Mouse (Mus musculus) thymus, postnatal 14 days (tissue): ENCODE results near the gene Cyp4f14.
A peak's percentile ranks its signal among the peaks of the same experiment; 100 is the strongest.

Experiments
- DNase-seq: peaks from one replicate; pipeline ENCODE4 v3.0.0; 2021

Gene Cyp4f14

DNA sequence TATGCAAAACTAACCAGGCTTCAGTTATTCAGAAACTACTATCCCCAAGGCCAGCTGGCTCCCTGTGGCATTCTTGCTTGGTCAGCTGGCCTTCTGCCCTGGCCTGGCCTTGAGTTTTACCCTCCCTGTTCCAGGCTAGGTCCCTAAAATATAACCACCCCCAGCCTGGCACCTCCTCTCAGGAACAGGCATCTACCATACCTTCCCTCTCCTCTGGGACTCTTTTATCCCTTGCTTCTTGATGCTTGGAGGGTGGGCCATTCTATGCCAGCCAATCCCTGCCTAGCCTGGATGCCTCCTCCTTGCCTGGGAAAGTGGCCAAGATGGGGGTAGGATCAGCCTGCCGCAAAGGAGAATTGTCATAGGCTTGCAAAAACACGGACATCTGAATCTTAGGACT is at the start of gene Cyp4f14:
Gene Cyp4f14, minus strand, starts transcription at position 212 of the 400 bp plus-strand sequence.
- DNase-seq: no peak

DNA sequence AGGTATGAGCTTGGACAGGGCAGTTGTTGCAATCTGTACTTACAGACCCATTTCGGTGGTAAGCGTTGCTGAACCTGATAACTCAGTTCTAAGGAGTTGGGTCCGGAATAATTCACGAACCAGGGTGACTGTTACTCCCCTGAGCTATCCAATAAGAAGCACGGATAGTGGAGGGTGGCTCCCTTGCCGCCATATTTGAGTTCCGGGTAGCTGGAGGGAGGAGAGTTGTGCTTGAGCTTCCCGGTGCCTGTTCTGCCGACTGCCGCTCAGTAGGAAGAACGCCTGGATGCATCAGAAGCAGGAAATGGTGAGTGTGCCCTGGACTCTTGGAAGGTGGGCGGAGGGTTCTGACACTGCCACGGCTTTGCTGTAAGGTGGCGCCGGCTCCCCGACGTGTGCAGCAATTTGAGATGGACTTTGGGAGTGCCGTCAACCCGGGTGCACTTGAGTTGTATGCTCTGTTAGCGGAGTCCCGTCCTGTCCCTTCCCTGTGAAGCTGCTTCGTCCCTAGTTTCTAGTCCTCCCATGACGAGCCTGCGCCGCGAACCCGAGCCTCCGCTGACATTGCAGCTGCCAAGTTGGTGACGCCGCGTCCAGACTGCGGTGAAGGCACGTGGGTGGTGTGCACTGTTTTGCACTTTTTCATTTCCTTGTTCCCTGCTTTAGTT is 48.6 kb upstream of the Cyp4f14 start, which contains the start of gene Zfp472:
Gene Zfp472, plus strand, starts transcription at position 192 of the 668 bp plus-strand sequence.
- DNase-seq: peak; percentile 91

DNA sequence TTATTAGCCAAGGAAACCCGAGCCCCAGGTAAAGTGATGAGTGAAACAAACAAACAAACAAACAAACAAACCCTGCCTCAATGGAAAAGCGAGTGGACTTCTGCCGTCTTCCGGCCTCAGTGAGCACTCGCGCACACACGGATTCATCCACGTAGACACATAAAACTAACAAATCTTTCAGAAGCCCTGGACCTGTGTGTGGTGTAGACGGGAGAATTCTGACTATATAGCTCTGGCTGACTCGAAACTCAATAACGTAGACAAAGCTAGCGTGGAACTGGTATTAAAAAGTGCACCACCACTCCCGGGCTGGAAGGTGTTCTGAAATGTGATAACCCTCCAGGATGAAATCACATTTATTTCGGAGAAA is 48.1 kb upstream of the Cyp4f14 start:
- no peak for DNase-seq

DNA sequence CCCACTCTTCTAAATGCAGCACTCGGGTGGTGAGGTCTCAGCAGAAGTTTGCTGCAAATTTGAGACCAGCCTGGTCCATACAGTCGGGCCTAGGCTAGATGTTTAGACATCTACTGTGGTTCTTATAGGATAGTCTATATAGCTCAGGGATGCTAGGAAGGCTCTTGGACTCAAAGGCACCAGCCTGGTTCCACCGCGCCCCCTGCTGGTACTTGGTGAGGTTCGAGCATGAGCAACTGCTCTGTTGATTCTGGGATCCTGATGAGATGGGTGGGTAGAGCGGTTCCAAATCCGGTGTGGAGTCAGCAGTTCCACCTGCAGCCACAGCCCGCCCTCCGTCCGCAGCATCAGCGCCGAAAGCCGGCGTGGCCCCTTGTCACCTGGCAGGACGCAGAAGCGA is 34.3 kb upstream of the Cyp4f14 start:
- peak; percentile 87 for DNase-seq

DNA sequence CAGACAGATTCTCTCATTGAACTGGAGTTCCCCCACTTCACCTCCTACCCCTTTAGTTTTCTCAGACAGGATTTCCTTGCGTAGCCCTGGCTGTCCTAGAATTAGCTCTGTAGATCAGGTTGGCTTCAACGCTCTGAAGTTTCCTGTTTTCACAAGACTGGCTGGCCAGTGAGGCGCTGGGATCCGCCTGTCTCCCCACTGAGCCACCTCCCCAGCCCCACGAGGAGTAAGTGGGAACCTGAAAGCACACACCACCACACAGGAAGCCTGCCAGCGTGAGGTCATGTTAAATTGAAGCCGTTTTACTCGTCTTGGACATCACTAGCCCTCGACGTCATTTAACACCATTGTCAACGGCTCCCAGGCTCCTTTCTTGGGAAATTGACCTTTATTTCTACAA is 33.9 kb upstream of the Cyp4f14 start:
- DNase-seq: no peak

DNA sequence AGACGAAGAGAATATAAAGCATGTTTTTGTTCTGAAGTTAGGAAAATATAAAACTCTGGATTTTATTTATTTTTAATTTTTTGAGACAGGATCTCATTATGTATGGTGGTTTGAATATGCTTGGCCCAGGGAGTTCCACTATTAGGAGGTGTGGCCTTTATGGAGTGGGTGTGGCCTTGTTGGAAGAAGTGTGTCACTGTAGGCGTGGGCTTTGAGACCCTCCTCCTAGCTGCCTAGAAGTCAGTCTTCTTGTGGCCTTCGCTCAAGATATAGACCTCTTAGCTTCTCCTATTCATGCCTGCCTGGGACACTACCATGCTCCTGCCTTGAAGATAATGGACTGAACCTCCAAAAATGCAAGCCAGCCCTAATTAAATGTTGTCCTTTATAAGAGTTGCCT is 33.0 kb upstream of the Cyp4f14 start:
- DNase-seq: no peak

DNA sequence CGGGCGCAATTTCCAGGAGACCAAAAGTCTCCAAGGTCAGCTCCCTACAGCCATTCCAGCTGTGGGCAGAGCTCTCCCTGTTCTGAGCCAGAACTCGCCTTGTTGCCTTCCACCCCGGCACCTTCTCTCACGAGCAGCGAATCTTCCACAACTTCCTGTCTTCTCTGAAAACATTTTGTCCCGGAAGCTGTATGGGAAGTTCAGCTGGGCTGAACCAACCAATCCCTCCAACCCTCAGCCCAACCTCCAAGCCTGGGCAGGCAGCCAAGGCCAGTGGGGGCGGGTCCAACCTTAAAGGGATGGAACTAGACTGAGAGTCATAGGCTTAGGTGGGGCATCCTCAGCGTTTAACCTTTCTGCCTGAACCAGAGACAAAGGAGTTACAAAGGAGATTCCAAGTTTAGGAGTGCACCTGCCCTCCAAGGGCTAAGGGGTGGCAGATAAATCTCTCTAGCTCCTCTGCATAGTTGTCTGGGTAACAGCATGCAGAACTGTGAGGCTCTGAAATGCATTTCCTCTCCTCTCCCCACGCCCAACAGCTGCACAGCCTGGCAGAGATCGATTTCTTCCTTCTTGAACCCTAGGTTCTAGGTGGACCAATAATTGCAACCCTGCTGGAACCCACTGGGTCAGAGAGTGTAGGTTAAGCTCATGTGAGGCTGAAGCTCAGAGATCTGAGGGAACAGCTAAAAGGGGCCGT is 30.2 kb upstream of the Cyp4f14 start, which contains the start of gene Cyp4f13:
Gene Cyp4f13, minus strand, starts transcription at position 188 of the 700 bp plus-strand sequence.
- DNase-seq: peak; percentile 94

DNA sequence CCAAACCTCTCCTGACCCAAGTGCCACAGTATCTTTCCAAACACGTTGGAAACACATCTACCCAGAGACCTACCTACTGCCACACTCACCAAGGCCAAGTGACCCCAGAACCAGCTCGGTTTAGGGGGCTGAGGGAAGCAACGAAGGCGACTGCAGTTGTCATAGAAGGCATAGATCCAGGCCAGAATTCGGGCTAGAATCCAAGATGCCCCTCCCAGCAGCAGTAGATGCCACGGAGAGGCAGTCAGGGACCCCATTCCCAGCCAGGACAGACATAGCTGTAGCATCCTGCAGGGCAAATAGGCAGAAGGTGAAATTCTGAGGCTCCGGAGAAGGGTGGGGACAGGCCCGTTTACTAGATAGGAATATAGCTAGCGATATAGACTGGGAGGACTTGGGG is 29.6 kb upstream of the Cyp4f14 start:
- peak; percentile 29 for DNase-seq

DNA sequence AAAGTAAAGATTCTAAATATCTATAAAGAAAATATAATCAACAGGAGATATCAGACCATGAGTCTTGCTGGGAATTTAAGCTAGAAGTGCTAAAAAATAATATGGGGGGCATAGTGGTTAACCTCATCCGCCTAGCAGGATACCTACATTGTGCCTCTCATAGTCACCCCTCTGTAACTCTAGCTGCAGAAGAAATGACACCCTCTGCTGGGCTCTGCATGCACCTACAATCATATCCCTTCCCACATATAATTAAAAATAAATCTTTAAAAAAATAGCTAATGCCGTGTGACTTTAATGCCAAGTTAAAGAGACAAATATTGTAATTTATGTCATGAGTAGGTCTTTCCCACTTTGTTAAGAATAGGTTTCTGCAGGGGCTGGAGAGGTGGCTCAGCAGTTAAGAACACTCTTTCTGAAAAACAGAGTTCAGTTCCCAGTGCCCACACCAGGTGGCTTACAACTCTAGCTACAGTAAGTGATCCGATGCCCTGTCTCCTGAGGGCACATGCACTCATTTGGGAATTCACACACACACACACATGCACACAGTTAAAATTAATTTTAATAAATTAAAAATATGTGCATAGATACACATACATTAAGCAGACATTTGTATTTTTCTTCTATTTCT is 27.4 kb upstream of the Cyp4f14 start:
- DNase-seq: no peak

DNA sequence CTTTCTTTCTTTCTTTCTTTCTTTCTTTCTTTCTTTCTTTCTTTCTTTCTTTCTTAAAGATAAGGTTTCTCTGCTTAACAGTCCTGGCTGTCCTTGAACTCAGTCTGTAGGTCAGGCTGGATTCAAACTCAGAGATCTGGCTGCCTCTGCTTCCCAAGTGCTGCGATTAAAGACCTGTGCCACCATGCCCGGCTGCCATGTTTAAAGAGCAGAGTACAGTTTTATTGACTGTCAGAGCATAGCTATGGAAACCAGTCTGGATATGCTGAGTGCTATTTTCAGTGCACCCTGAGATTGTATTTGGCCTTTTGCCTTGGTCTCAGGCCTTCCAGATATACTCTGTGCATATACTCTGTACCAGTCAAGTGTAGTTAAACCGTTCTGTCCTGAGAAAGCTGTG is 26.5 kb upstream of the Cyp4f14 start:
- no peak for DNase-seq

DNA sequence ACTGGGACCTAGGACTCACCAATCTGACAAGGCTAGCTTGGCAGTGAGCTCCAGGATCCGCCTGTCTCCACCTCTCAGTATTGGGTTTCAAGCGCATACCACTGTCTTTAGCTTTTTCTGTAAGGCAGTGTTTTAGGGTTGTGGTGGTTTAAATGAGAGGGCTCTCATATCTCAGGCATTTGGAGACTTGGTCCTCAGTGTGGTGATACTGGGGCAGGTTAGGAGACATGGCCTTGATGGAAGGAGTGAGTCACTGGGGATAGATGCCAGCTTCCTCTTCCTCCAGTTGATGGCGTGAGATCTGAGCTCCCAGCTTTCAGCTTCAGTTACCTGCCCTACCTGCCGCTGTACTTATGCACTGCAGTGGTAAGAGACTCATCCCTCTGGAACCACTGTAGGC is 22.7 kb upstream of the Cyp4f14 start:
- no peak for DNase-seq

DNA sequence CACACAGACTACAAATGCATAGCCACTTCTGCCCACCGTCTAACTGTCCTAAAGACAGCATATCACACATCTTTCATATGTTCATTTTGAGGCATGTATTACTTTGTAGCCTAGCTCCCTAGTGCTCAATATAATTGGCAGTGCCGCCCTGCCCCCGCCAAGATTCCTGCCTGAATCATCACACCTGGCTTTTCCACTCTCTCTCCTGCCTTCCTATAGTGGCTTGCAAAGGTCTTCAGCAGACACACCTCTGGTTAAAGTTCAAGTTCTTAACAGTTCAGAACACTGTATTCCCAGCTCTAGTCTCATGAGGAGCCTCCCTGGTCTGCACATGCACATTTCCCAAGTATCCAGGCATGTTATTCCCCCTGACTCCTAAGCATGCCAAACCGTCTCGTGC is 10.7 kb upstream of the Cyp4f14 start:
- DNase-seq: no peak

DNA sequence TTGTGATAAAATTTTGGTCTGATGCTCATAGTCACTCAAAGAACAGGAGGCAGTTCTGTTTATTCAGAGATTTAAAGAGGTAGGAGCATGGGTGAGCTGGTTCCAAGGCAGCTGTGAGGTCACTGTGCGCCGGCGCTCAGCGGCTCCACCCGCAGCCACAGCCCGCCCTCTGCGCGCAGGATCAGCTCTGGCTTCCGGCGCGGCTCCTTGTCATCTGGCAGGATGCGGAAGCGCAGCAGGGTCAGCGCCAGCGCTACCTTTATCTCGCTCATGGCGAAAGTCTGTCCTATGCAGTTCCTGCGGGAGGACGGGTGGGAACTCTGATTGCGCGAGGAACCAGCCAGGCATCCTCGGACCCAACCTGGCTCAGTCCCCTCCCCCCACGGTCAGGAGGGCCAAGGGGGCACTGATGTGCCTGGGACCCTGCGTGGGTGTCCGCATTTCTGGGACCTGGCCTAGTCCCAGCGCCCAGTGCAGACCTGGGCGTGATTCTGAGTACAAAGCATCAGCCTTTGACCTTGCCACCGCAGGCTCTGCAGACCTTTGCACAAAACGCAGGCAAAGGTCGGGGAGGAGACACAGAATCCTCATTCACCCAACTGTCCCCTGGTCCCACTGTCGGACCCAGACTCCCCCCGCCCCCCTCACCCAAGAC is 7.6 kb upstream of the Cyp4f14 start:
- peak; percentile 79 for DNase-seq

DNA sequence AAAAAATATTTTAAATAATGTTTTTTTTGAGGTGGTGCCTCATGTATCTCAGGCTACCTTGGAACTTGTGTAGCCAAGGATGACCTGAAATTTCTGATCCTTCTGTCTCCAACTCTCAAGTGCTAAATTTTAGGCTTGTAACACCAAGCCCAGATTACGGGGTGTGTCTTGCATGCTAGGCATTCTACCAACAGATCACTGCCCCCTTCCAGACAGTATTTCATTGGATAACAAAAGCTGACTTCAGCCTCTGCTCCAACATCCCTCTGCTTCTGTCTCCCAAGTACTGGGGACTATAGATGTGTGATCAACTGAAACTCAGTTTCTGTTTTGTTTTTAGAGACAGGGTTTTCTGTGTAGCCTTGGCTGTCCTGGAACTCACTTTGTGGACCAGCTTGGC is 6.5 kb upstream of the Cyp4f14 start:
- no peak for DNase-seq

DNA sequence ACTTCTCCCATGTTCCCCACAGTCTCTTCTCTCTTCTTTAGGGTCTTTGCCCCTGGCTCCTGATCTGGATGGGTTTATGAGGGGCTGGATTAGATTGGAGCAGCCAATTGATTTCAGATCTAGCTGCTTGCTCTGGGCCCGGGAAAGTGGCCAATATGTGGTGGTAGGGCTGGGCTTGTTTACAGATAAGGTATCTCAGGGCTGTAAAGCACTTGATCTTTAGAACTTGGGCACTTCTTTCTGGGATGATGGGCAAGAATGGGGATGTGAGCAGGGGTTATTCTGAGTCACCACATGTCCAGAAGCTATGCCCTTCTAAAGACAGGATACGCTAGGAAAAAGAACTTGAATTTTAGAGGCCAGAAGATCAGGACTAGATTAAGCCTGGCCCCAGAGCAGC is 2.0 kb upstream of the Cyp4f14 start:
- DNase-seq: no peak

DNA sequence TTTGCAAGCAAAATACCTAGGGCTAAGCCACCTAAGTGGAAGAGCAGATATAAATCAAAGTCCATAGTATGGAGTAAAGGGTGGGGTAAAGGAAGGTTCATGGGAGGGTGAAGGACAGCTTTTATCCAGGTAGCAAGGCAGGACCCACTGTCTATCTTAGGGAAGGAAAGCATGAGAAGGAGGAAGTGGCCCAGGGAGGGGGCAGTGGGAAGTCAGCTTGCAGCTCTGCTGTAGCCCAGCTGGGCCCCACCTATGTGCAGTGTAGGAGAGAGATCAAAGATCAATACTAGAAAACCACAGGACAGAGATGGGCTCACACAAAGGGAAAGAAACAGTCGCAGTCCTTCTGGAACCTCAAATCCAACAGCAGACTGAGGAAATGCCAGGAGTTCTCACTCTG is 1.1 kb downstream of the Cyp4f14 start:
- no peak for DNase-seq

DNA sequence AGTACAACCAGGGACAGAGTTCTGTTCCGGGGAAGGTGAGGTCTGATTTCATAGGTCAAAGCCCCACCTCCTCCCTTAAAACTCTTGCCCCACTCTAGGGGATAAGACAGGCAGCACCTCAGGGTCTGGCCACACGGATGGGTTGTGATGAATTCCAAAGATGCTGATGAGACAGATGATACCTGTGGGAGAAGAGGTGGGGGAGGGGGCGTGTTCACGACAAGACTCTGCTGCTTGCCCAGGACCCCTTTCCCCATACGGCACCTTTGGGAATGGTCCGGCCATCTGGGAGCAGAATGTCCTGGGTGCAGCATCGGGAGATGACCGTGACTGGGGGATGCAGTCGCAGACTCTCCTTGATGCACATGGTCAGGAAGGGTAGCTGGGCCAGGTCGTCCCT is 11.0 kb downstream of the Cyp4f14 start:
- DNase-seq: no peak

DNA sequence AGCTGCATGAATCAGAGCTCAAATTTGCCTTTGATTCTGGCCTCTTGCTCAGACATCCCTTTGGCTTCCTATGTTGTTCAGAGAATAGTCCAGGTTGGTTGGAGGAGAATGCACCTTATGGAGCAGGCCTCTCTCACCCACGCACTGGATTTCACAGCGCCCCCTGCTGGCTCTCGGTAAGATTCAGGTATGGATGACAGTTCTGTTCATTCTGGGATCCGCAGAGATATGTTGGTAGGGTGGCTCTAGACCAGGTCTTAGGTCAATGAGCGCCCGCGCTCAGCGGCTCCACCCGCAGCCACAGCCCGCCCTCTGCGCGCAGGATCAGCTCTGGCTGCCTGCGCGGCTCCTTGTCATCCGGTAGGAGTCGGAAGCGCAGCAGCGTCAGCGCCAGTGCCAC is 11.9 kb downstream of the Cyp4f14 start:
- peak; percentile 65 for DNase-seq

DNA sequence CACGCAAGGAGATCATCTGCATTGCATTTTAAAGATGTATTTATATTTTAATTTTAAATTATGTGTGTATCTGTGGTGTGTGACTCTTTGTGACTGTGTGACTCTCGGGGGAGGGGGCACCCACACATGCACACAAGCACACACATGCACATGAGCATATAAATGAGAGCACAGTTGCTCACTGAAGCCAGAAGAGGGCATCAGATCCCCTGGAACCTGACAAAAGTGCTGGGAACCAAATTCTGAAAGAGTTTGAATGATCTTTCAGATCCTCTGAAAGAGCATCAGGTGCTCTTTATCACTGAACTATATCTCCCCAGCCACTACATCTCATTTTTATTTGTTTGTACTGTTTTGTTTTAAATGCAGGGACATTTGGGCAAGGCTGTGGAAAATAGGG is 12.7 kb downstream of the Cyp4f14 start:
- DNase-seq: peak; percentile 30

DNA sequence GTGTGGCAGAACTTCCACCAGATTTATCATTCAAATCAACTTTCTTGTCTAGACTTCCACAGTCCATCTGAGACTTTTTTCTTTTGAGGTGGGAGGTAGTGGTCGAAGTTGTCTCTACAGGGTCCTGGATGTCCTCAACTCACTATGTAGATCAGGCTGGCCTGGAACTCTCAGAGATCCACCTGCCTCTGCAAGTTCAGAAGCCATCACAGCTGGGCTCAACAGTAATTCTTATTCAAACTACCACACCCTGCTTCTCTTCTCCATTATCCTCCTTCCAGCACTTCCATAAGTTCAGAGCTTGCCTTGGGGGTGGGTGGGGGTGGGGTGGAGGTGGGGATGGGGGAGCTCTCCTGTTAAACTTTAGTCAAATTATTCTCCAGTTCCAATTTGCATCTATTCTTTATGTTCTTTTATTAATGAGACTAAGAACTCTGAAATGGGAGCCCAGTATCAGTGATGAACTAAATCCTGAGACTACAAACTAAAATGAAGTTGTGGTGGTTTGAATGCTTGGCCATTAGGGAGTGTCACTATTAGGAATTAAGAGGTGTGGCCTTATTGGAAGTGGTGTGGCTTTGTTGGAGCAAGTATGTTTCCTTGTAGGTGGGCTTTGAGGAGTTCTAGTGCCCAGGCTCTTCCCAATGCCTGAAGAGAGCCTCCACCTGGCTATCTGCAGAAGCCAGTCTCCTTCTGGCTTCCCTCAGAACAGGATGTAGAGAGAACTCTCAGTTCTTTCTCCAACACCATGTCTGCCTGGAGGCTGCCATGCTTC is 15.2 kb downstream of the Cyp4f14 start:
- no peak for DNase-seq

DNA sequence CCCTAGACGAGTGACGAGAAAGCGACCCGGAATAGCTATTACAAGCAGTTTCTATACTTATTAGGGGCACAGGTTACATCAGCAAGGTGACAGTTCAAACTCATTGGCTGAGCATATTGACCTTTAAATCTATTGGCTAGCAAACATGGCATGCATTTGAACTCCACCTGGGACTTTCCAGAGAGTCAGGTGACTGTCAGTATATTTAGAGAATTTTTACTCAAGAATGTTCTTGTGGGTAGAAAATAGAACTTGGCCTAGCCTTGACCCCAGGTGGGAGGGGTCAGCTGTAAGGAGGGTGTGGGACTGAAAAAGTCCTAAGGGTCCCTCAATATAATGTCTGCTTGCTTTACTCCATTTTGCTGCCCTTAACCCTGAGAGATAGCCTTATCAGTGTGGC is 21.7 kb downstream of the Cyp4f14 start:
- no peak for DNase-seq

DNA sequence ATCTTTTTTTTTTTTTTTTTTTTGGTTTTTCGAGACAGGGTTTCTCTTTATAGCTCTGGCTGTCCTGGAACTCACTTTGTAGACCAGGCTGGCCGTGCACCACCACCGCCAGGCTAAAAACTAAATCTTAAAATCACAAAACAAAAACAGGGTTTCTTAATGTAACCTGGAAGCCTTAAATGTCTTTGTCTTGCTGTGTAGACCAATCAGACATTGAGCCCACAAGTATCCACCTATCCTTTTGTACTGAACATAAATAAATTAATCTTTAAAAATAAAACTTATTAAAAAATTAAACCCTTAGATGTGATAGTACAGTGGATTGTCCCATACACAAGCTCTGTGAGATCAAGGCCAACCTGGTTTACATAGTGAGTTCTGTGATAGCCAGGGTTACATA is 23.2 kb downstream of the Cyp4f14 start:
- no peak for DNase-seq
